Comparison of ENCODE assay signal across 10 mouse cellular contexts in the genomic region with DNA sequence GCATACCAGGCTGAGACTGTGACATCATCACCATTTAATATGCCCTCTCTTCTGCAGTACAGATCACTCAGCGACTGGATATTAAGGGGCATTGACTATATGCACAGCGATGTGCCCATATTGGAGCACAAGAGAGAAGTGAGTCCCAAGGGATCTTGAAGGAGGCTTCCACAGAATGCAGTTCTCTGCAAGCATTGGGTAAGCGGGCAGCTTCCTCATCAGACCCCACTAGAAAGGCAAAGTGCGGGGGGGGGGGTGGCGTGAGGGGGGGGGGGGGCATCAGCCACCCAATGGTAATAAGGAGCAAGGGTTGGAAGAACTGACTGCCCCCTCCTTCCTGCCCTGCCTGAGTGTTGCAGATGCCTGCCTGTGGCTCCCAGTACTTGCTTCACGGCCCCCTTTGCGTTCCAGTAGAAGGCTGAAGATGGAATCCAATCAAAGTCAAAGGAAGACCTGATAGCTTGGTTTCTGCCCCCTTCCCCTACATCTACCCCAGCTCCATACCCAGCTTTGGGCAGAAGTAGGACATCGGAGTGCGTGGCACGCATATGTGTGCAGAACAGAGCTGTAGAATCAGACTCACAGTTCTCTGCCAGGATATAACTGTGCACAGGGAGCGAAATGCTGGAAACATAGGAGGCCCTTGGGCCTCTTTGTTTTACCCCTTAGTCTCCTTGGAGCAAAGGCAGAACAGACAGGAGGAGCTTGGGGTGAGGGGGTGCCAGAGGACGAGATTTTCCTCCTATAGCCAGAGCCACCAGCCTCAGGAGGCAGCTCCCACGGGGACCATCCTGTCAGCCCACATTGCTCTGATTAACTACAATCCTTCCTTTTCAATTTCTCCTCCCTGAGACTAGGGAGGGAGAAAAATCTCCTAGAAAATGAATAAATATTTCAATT. TPM values are rescaled to one million over a fixed set of nuclear protein-coding genes. Genes with fewer than 3 reads are reported as not detected.
DNase-seq lines count a peak whose midpoint lies in the region; ATAC-seq and TF ChIP-seq lines count a peak whose summit lies in the region.
"Had no signal": no experiment of that assay in that cellular context is flagged by ENCODE, and none has a peak within 500 bp of the region (broad histone marks: within the 10 kb centered on the region; RNA-seq: fewer than 3 reads in every experiment).

No protein-coding gene starts in this region.

- 32% methylated on average over 12 of the region's 13 CpGs for WGBS in forebrain, embryonic 16.5 days
- 48% methylated on average over 11 of the region's 13 CpGs for WGBS in liver, embryonic 14.5 days (ENCODE audit: insufficient replicate concordance)

- H3K4me1 ChIP-seq in forebrain, embryonic 16.5 days (replicated peaks; ENCODE audit: control insufficient read depth, insufficient read depth, low read length) = peaks cover 38% of the 10 kb centered on the region
- peaks cover 0 to 6% of the 10 kb centered on the region in 2 experiments; a peak in 2 of 4 replicates for H3K4me1 ChIP-seq in liver, embryonic 14.5 days (replicated peaks; ENCODE audit: control insufficient read depth in 2 of 2, insufficient read depth in 2 of 2, low read length in 1 of 2)

- peak; percentile 3 to 8 for DNase-seq in frontal cortex, postnatal 10 days (ENCODE audit: low spot score in 2 of 2)
- DNase-seq in frontal cortex, postnatal 36 days (ENCODE audit: low spot score in 2 of 2) = no peak
- peak; percentile 28 for DNase-seq in 3T3-L1 (ENCODE audit: low read depth, low spot score)
- DNase-seq in liver, embryonic 14.5 days (ENCODE audit: low read depth in 3 of 3, low spot score in 3 of 3) = no peak
- DNase-seq in spleen, postnatal 4 days (ENCODE audit: low spot score in 2 of 2) = no peak
- no peak for DNase-seq in urinary bladder, postnatal 14 days (ENCODE audit: low spot score)
- DNase-seq in thymus, postnatal 0 days (ENCODE audit: low spot score) = no peak
- DNase-seq: cerebellum, adult 9-11 months had no signal

- ATAC-seq in forebrain, embryonic 16.5 days = no peak
- no peak for ATAC-seq in liver, embryonic 14.5 days (ENCODE audit: insufficient read depth)
- ATAC-seq: CD4-positive, CD25-positive, alpha-beta regulatory T cell, adult 4 months had no signal

- peak overlapping the region; percentile 58 for H3K4me2 ChIP-seq in forebrain, embryonic 16.5 days (ENCODE audit: low read length)
- H3K4me2 ChIP-seq in liver, embryonic 14.5 days (ENCODE audit: low read depth) = peak overlapping the region; percentile 40

- no peaks in the 10 kb centered on the region for H3K9me3 ChIP-seq in forebrain, embryonic 16.5 days (ENCODE audit: control insufficient read depth, low read length)
- H3K9me3 ChIP-seq in liver, embryonic 14.5 days (ENCODE audit: control insufficient read depth, low read length) = no peaks in the 10 kb centered on the region

- H3K27me3 ChIP-seq in forebrain, embryonic 16.5 days (replicated peaks; ENCODE audit: control insufficient read depth, insufficient read depth, low read length) = no peaks in the 10 kb centered on the region
- peaks cover 31% of the 10 kb centered on the region for H3K27me3 ChIP-seq in liver, embryonic 14.5 days (ENCODE audit: control insufficient read depth, insufficient read depth, low read length)

- peak overlapping the region; percentile 50 for H3K4me3 ChIP-seq in forebrain, embryonic 16.5 days (replicated peaks; ENCODE audit: low read length)
- no peak overlapping the region for H3K4me3 ChIP-seq in liver, embryonic 14.5 days (ENCODE audit: insufficient read depth in 1 of 2, low read depth in 2 of 2, low read length in 2 of 2)

- H3K9ac ChIP-seq in forebrain, embryonic 16.5 days (replicated peaks; ENCODE audit: low read depth, low read length) = peak overlapping the region; percentile 59
- no peak overlapping the region for H3K9ac ChIP-seq in liver, embryonic 14.5 days (replicated peaks)

- H3K27ac ChIP-seq in forebrain, embryonic 16.5 days (ENCODE audit: low read length) = peak overlapping the region; percentile 59
- no peak overlapping the region for H3K27ac ChIP-seq in liver, embryonic 14.5 days

- H3K36me3 ChIP-seq in forebrain, embryonic 16.5 days (ENCODE audit: control insufficient read depth, insufficient read depth) = no peaks in the 10 kb centered on the region
- no peaks in the 10 kb centered on the region for H3K36me3 ChIP-seq in liver, embryonic 14.5 days (replicated peaks; ENCODE audit: control insufficient read depth, insufficient read depth, low read depth)

- TF ChIP-seq CTCF in liver, embryonic 14.5 days (IDR thresholded peaks at IDR 0.05; ENCODE audit: low read depth) = no peak

- no peak for TF ChIP-seq EP300 in liver, embryonic 14.5 days (IDR thresholded peaks at IDR 0.05; ENCODE audit: low read depth)

RNA-seq across cellular contexts. Expression of a gene that starts 3.1 kb away (rescaled TPM):
- 3.7 and 4.6 TPM in 2 replicates for polyA plus RNA-seq in forebrain, embryonic 16.5 days (2015; fragmentation: Nextera tagmentation; extraction: Ambion mirVana)
- polyA plus RNA-seq in liver, embryonic 14.5 days (2012; rRNA removed) = 0.79 TPM in 2 replicates
- polyA plus RNA-seq in liver, embryonic 14.5 days (2014; fragmentation: Nextera tagmentation; extraction: Ambion mirVana) = 0.30 and 0.37 TPM in 2 replicates
- polyA plus RNA-seq in thymus, postnatal 0 days (2015; fragmentation: Nextera tagmentation; extraction: Ambion mirVana) = 1.2 and 1.3 TPM in 2 replicates
- polyA plus RNA-seq: CD4-positive, CD25-positive, alpha-beta regulatory T cell, adult 4 months had no signal

Comparison
In these comparisons a context has a peak if more than half of its experiments do, and no peak if none do; other contexts are left out.
1. DNase-seq: peak in frontal cortex, postnatal 10 days (2 of 2) and 3T3-L1 (single experiment); none in frontal cortex, postnatal 36 days (0 of 2), liver, embryonic 14.5 days (0 of 3), spleen, postnatal 4 days (0 of 2), urinary bladder, postnatal 14 days (single experiment) and thymus, postnatal 0 days (single experiment).